In the genomic region with DNA sequence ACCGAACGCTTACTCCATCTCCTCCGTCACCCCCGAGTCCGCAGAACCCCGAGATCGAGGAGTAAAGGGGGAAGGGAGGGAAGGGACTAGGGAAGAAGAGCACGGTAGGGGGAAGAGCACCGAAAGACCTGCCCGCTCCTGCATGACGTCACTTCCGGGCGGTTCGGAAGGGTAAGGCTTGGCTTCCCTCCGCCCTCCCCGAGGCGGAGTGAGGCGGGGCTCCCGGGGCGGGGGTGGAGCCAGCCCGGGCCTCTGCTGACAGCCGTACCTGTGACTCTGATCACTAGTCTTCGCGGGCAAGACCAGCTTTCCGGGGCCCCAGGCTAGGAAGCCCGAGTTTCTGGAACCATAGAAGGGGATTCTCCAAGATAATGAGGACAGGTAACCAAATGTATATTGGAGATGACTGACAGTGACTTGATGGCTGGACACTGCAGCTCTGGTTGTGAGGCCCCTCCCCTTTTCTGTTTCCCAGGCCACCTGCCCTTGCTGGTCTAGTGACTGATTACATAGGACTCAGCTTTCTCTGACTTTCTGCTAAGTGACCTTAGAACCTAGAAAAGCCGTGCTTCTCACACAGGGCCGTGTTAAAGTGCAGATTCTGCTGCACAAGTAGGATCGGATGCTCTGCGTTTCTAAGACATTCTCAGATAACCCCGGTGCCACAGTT, we compare ENCODE assay signal across 8 mouse cellular contexts. TPM values are rescaled to one million over a fixed set of nuclear protein-coding genes. Genes with fewer than 3 reads are reported as not detected.
DNase-seq lines count a peak whose midpoint lies in the region; ATAC-seq lines count a peak whose summit lies in the region.

A gene (minus strand): TSS at position 147 of the 670 bp plus-strand sequence.

- H3K36me3 ChIP-seq in megakaryocyte, embryonic 14.5 days (replicated peaks; ENCODE audit: low read length), result peaks cover 25% of the 10 kb centered on the region

- peak within 1 kb of the TSS; percentile 99 for H3K4me3 ChIP-seq in megakaryocyte, embryonic 14.5 days (replicated peaks)

- no peaks in the 10 kb centered on the region for H3K27me3 ChIP-seq in megakaryocyte, embryonic 14.5 days (replicated peaks)

- DNase-seq in ZHBTc4 (ENCODE audit: low read depth, low spot score), result peak; percentile 97
- peak; percentile 87 to 90 for DNase-seq in gastrocnemius, adult 8-10 months (ENCODE audit: low spot score in 2 of 2)
- peak; percentile 73 for DNase-seq in hindlimb bud, embryonic 11.5 days (ENCODE audit: extremely low spot score, low read depth, low spot score)
- DNase-seq in left cerebral cortex, adult 8-10 months (ENCODE audit: low spot score in 2 of 2), result peak; percentile 81 to 94
- peak; percentile 96 to 97 for DNase-seq in right cerebral cortex, postnatal 10 days (ENCODE audit: low spot score in 2 of 2)
- DNase-seq in urinary bladder, postnatal 25 days (ENCODE audit: low spot score), result peak; percentile 97

- peaks cover 86% of the 10 kb centered on the region for H3K4me1 ChIP-seq in megakaryocyte, embryonic 14.5 days

- ATAC-seq in common myeloid progenitor, adult 5-6 weeks (replicated peaks; ENCODE audit: low read depth, poor library complexity, severe bottlenecking), result peak; percentile 89

- H3K9me3 ChIP-seq in megakaryocyte, embryonic 14.5 days, result 0 out of 2 replicates have a peak, but pooled peaks cover 3% of the 10 kb centered on the region

RNA-seq across cellular contexts. Expression of the gene that starts here (rescaled TPM):
- total RNA-seq in common myeloid progenitor, adult 5-6 weeks (2017), result 30.4 and 36.7 TPM in 2 replicates
- 10 to 100 TPM; 11.0 to 13.4 (median 11.5) TPM for total RNA-seq in gastrocnemius, adult 8-10 months (2022)
- total RNA-seq in left cerebral cortex, adult 8-10 months (2022), result 10 to 100 TPM; 29.6 to 36.9 (median 33.4) TPM
- polyA plus RNA-seq in megakaryocyte, embryonic 14.5 days (2012; ENCODE audit: insufficient read depth, low replicate concordance), result 6.3 and 10.0 TPM in 2 replicates

Comparison
In these comparisons a context has a peak if more than half of its experiments do, and no peak if none do; other contexts are left out.
1. Peak in every context shown above with its lines: DNase-seq, ATAC-seq and H3K4me3 ChIP-seq.